Mouse (Mus musculus) liver, embryonic 15.5 days (tissue): ENCODE data around the gene Fgb. TPM values are rescaled to one million over a fixed set of nuclear protein-coding genes. Genes with fewer than 3 reads are reported as not detected.

Experiments
- ATAC-seq: fragments of 200-750 bp; cut with Nextera tagmentation; 2 replicates; pipeline ENCODE4 v1.8.0; 2017; ENCODE audit warnings: moderate number of reproducible peaks, mild to moderate bottlenecking, moderate library complexity; ENCODE audit not compliant: insufficient read depth
- H3K27ac ChIP-seq: fragments of 300-500 bp; sonication (generic); replicated peaks from 2 replicates; pipeline ENCODE4 v1.5.1; 2015; ENCODE audit warnings: mild to moderate bottlenecking, inconsistent platforms
- H3K27me3 ChIP-seq: fragments of 300-500 bp; sonication (generic); 2 replicates; pipeline ENCODE4 v1.6.1; 2015; ENCODE audit warnings: mild to moderate bottlenecking, inconsistent platforms
- H3K36me3 ChIP-seq: fragments of 300-500 bp; sonication (generic); replicated peaks from 2 replicates; pipeline ENCODE4 v1.6.1; 2015; ENCODE audit warnings: moderate library complexity, mild to moderate bottlenecking, inconsistent platforms
- H3K4me1 ChIP-seq: fragments of 300-500 bp; sonication (generic); replicated peaks from 2 replicates; pipeline ENCODE4 v1.6.1; 2015; ENCODE audit warnings: inconsistent platforms
- H3K4me2 ChIP-seq: fragments of 300-500 bp; sonication (generic); 2 replicates; pipeline ENCODE4 v1.6.1; 2015; ENCODE audit warnings: moderate library complexity, mild to moderate bottlenecking, inconsistent platforms
- H3K4me3 ChIP-seq: fragments of 300-500 bp; sonication (generic); replicated peaks from 2 replicates; pipeline ENCODE4 v1.5.1; 2015; ENCODE audit warnings: mild to moderate bottlenecking, inconsistent platforms
- H3K9ac ChIP-seq: fragments of 300-500 bp; sonication (generic); 2 replicates; pipeline ENCODE4 v1.6.1; 2015; ENCODE audit warnings: moderate library complexity, mild to moderate bottlenecking, inconsistent platforms
- H3K9me3 ChIP-seq: fragments of 300-500 bp; sonication (generic); replicated peaks from 2 replicates; pipeline ENCODE4 v1.6.1; 2016; ENCODE audit warnings: inconsistent platforms
- WGBS: fragments of 180-500 bp; shearing (Covaris S2); methylation state at CpG from one replicate; pipeline ENCODE4 v1.1.7; 2015; ENCODE audit warnings: mixed read lengths; ENCODE audit not compliant: insufficient replicate concordance; 5-methylcytosine and 5-hydroxymethylcytosine counted together
- polyA plus RNA-seq: library from polyadenylated mRNA; unstranded; fragments of >200 nt; fragmentation: Nextera tagmentation; extraction: Ambion mirVana; gene quantifications from 2 replicates; pipeline ENCODE4 v1.2.1, GENCODE M21; 2015

Fgb gene
- polyA plus RNA-seq, 1 experiment from 2014 or later: 533 TPM

GRCm38 (mm10) chr3:83007557-83007956, 42.1 kb downstream of the Fgb start, which contains the start of gene Fgg:
Fgg (plus strand) TSS chr3:83007724.
- WGBS: 27% methylated on average over 7 of the region's 7 CpGs
- no peaks in the 10 kb centered on the region for H3K9me3 ChIP-seq
- H3K36me3 ChIP-seq: no peaks in the 10 kb centered on the region
- H3K4me2 ChIP-seq: peak within 1 kb of the TSS; percentile 21; the same call in 1 of the 2 replicates
- peak within 1 kb of the TSS; percentile 32 for H3K4me3 ChIP-seq
- no peaks in the 10 kb centered on the region for H3K27me3 ChIP-seq
- ATAC-seq: peak; percentile 74
- no peaks in the 10 kb centered on the region for H3K4me1 ChIP-seq
- H3K27ac ChIP-seq: peak within 1 kb of the TSS; percentile 72
- peak within 1 kb of the TSS; percentile 6; the same call in 1 of the 2 replicates for H3K9ac ChIP-seq

GRCm38 (mm10) chr3:83004801-83005200, 44.9 kb downstream of the Fgb start:
- ATAC-seq: no peak
- Histone ChIP-seq H3K36me3 (no peaks in the 10 kb centered on the region), H3K4me2 (no peak overlapping the region), H3K9me3 (no peaks in the 10 kb centered on the region), H3K27me3 (no peaks in the 10 kb centered on the region), H3K9ac (no peak overlapping the region), H3K27ac (no peak overlapping the region), H3K4me3 (no peak overlapping the region), H3K4me1 (0 out of 2 replicates have a peak, but pooled peaks cover 2% of the 10 kb centered on the region)
- 68% methylated on average over 7 of the region's 7 CpGs for WGBS

GRCm38 (mm10) chr3:83003068-83003467, 46.6 kb downstream of the Fgb start:
- H3K4me1 ChIP-seq: 0 out of 2 replicates have a peak, but pooled peaks cover 2% of the 10 kb centered on the region
- peak overlapping the region; percentile 53 for H3K27ac ChIP-seq
- no peak overlapping the region for H3K4me3 ChIP-seq
- no peak overlapping the region for H3K4me2 ChIP-seq
- H3K27me3 ChIP-seq: no peaks in the 10 kb centered on the region
- peak; percentile 32; the same call in 1 of the 2 replicates for ATAC-seq
- WGBS: 59% methylated on average over 8 of the region's 8 CpGs
- H3K9ac ChIP-seq: no peak overlapping the region
- no peaks in the 10 kb centered on the region for H3K36me3 ChIP-seq
- no peaks in the 10 kb centered on the region for H3K9me3 ChIP-seq

- Histone ChIP-seq H3K36me3 (no peaks in the 10 kb centered on the region), H3K4me2 (no peak overlapping the region), H3K27ac (no peak overlapping the region), H3K4me3 (no peak overlapping the region), H3K9ac (no peak overlapping the region), H3K9me3 (no peaks in the 10 kb centered on the region), H3K27me3 (no peaks in the 10 kb centered on the region), H3K4me1 (0 out of 2 replicates have a peak, but pooled peaks cover 2% of the 10 kb centered on the region)
- no peak for ATAC-seq
- WGBS: 0% methylated on average over 2 of the region's 2 CpGs
Observed at GRCm38 (mm10) chr3:83002191-83002590, 47.5 kb downstream of the Fgb start.

- Histone ChIP-seq H3K4me2 (no peak overlapping the region), H3K27ac (no peak overlapping the region), H3K27me3 (peaks cover 9% of the 10 kb centered on the region; the same call in 1 of the 2 replicates), H3K9ac (no peak overlapping the region), H3K4me1 (0 out of 2 replicates have a peak, but pooled peaks cover 2% of the 10 kb centered on the region), H3K9me3 (no peaks in the 10 kb centered on the region), H3K36me3 (no peaks in the 10 kb centered on the region), H3K4me3 (no peak overlapping the region)
- WGBS: 57% methylated on average over 9 of the region's 9 CpGs
- ATAC-seq: no peak
Observed at GRCm38 (mm10) chr3:82999995-83000394, 49.7 kb downstream of the Fgb start.

- ATAC-seq: no peak
- Histone ChIP-seq H3K9me3 (no peaks in the 10 kb centered on the region), H3K4me2 (no peak overlapping the region), H3K27ac (no peak overlapping the region), H3K27me3 (peaks cover 11% of the 10 kb centered on the region; the same call in 1 of the 2 replicates), H3K4me1 (0 out of 2 replicates have a peak, but pooled peaks cover 2% of the 10 kb centered on the region), H3K4me3 (no peak overlapping the region), H3K36me3 (no peaks in the 10 kb centered on the region), H3K9ac (no peak overlapping the region)
- 23% methylated on average over 8 of the region's 8 CpGs for WGBS
Observed at GRCm38 (mm10) chr3:82998772-82999463, 50.7 kb downstream of the Fgb start.

GRCm38 (mm10) chr3:82996656-82997055, 53.0 kb downstream of the Fgb start:
- no peak for ATAC-seq
- Histone ChIP-seq H3K36me3 (no peaks in the 10 kb centered on the region), H3K9ac (no peak overlapping the region), H3K27me3 (peaks cover 11% of the 10 kb centered on the region; the same call in 1 of the 2 replicates), H3K9me3 (no peaks in the 10 kb centered on the region), H3K4me3 (no peak overlapping the region), H3K27ac (no peak overlapping the region), H3K4me2 (no peak overlapping the region), H3K4me1 (0 out of 2 replicates have a peak, but pooled peaks cover 2% of the 10 kb centered on the region)
- WGBS: 63% methylated on average over 3 of the region's 3 CpGs

- H3K9ac ChIP-seq: no peak overlapping the region
- 2% methylated on average over 24 of the region's 24 CpGs for WGBS
- H3K36me3 ChIP-seq: no peaks in the 10 kb centered on the region
- no peak overlapping the region for H3K4me3 ChIP-seq
- no peak overlapping the region for H3K27ac ChIP-seq
- peaks cover 11% of the 10 kb centered on the region; the same call in 1 of the 2 replicates for H3K27me3 ChIP-seq
- no peak for ATAC-seq
- H3K4me1 ChIP-seq: no peaks in the 10 kb centered on the region
- no peaks in the 10 kb centered on the region for H3K9me3 ChIP-seq
- H3K4me2 ChIP-seq: peak overlapping the region; percentile 43
Observed at GRCm38 (mm10) chr3:82995368-82995767, 54.3 kb downstream of the Fgb start.

GRCm38 (mm10) chr3:82992956-82993355, 56.7 kb downstream of the Fgb start:
- no peaks in the 10 kb centered on the region for H3K36me3 ChIP-seq
- H3K9ac ChIP-seq: no peak overlapping the region
- H3K27me3 ChIP-seq: peaks cover 11% of the 10 kb centered on the region; the same call in 1 of the 2 replicates
- no peak for ATAC-seq
- H3K4me1 ChIP-seq: no peaks in the 10 kb centered on the region
- no peak overlapping the region for H3K27ac ChIP-seq
- 74% methylated on average over 6 of the region's 6 CpGs for WGBS
- H3K4me2 ChIP-seq: no peak overlapping the region
- H3K4me3 ChIP-seq: no peak overlapping the region
- no peaks in the 10 kb centered on the region for H3K9me3 ChIP-seq

GRCm38 (mm10) chr3:82991963-82992362, 57.7 kb downstream of the Fgb start:
- WGBS: 60% methylated on average over 12 of the region's 12 CpGs
- H3K4me3 ChIP-seq: no peak overlapping the region
- H3K9me3 ChIP-seq: no peaks in the 10 kb centered on the region
- ATAC-seq: no peak
- H3K9ac ChIP-seq: no peak overlapping the region
- H3K36me3 ChIP-seq: no peaks in the 10 kb centered on the region
- peaks cover 11% of the 10 kb centered on the region; the same call in 1 of the 2 replicates for H3K27me3 ChIP-seq
- H3K4me1 ChIP-seq: no peaks in the 10 kb centered on the region
- H3K27ac ChIP-seq: no peak overlapping the region
- H3K4me2 ChIP-seq: no peak overlapping the region
